In the genomic region with DNA sequence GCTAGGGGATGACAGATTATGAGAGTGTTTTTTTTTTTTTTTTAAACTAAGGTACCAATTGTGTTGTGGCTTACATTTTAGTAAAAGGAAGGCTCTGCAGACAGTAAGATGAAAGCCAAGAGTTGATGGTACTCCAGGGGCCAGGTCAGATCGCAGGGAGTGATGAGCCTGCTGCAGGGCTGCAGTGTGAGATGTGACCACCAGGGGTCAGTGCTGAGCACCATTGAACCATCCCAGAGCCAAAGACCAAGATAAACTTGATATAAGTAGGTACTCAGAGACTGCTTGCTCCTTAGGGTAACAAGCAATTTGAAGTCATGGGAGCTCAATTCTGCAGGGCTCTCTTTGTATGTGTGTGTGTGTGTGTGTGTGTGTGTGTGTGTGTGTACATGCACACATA, we compare ENCODE assay signal across 9 mouse cellular contexts. TPM values are rescaled to one million over a fixed set of nuclear protein-coding genes. Genes with fewer than 3 reads are reported as not detected.
DNase-seq lines count a peak whose midpoint lies in the region; ATAC-seq and TF ChIP-seq lines count a peak whose summit lies in the region.
"Had no signal": no experiment of that assay in that cellular context is flagged by ENCODE, and none has a peak within 500 bp of the region (broad histone marks: within the 10 kb centered on the region; RNA-seq: fewer than 3 reads in every experiment).

No protein-coding gene starts in this region.

- 53% methylated on average over 1 of the region's 1 CpGs for WGBS in hindbrain, embryonic 11.5 days
- 18% methylated on average over 1 of the region's 1 CpGs for WGBS in hindbrain, embryonic 13.5 days
- WGBS in embryonic facial prominence, embryonic 14.5 days, result 18% methylated on average over 1 of the region's 1 CpGs
- 50% methylated on average over 1 of the region's 1 CpGs for WGBS in neural tube, embryonic 11.5 days

- no peak overlapping the region for H3K4me3 ChIP-seq in hindbrain, embryonic 11.5 days (ENCODE audit: low read depth, low read length)
- no peak overlapping the region for H3K4me3 ChIP-seq in hindbrain, embryonic 13.5 days
- no peak overlapping the region for H3K4me3 ChIP-seq in E14TG2a.4 (replicated peaks; ENCODE audit: low read length)
- no peak overlapping the region for H3K4me3 ChIP-seq in embryonic facial prominence, embryonic 14.5 days (ENCODE audit: low read depth, low read length)
- no peak overlapping the region for H3K4me3 ChIP-seq in neural tube, embryonic 11.5 days (ENCODE audit: low read depth, low read length)
- H3K4me3 ChIP-seq: erythroblast, embryonic 14.5 days had no signal

- H3K27me3 ChIP-seq in hindbrain, embryonic 11.5 days (ENCODE audit: control insufficient read depth, insufficient read depth, low read length), result no peaks in the 10 kb centered on the region
- H3K27me3 ChIP-seq in hindbrain, embryonic 13.5 days, result no peaks in the 10 kb centered on the region
- H3K27me3 ChIP-seq in E14TG2a.4 (ENCODE audit: insufficient read depth, low read length), result no peaks in the 10 kb centered on the region
- no peaks in the 10 kb centered on the region for H3K27me3 ChIP-seq in embryonic facial prominence, embryonic 14.5 days (replicated peaks; ENCODE audit: control insufficient read depth, insufficient read depth, low read length)
- no peaks in the 10 kb centered on the region for H3K27me3 ChIP-seq in neural tube, embryonic 11.5 days (ENCODE audit: control insufficient read depth, insufficient read depth, low read length)

- no peaks in the 10 kb centered on the region for H3K4me1 ChIP-seq in hindbrain, embryonic 11.5 days (replicated peaks; ENCODE audit: control insufficient read depth, insufficient read depth, low read length)
- H3K4me1 ChIP-seq in hindbrain, embryonic 13.5 days (replicated peaks), result no peaks in the 10 kb centered on the region
- no peaks in the 10 kb centered on the region for H3K4me1 ChIP-seq in E14TG2a.4 (replicated peaks; ENCODE audit: low read depth, low read length)
- no peaks in the 10 kb centered on the region for H3K4me1 ChIP-seq in embryonic facial prominence, embryonic 14.5 days (ENCODE audit: control insufficient read depth, insufficient read depth, low read length)
- H3K4me1 ChIP-seq in neural tube, embryonic 11.5 days (ENCODE audit: control insufficient read depth, insufficient read depth, low read length), result no peaks in the 10 kb centered on the region

- no peak overlapping the region for H3K4me2 ChIP-seq in hindbrain, embryonic 11.5 days (replicated peaks; ENCODE audit: low read depth, low read length)
- no peak overlapping the region for H3K4me2 ChIP-seq in hindbrain, embryonic 13.5 days
- no peak overlapping the region for H3K4me2 ChIP-seq in embryonic facial prominence, embryonic 14.5 days (ENCODE audit: low read depth, low read length)
- no peak overlapping the region for H3K4me2 ChIP-seq in neural tube, embryonic 11.5 days (ENCODE audit: low read depth)

- H3K27ac ChIP-seq in hindbrain, embryonic 11.5 days (ENCODE audit: low read depth, low read length), result no peak overlapping the region
- H3K27ac ChIP-seq in hindbrain, embryonic 13.5 days, result no peak overlapping the region
- no peak overlapping the region for H3K27ac ChIP-seq in embryonic facial prominence, embryonic 14.5 days (replicated peaks; ENCODE audit: low read depth, low read length)
- H3K27ac ChIP-seq in neural tube, embryonic 11.5 days (ENCODE audit: low read depth, low read length), result no peak overlapping the region

- peak; percentile 77 for DNase-seq in hindbrain, embryonic 11.5 days (ENCODE audit: low spot score)
- peak; percentile 15 to 25 for DNase-seq in adrenal gland, postnatal 4 days (ENCODE audit: low spot score in 2 of 2)
- DNase-seq in embryonic facial prominence, embryonic 14.5 days (ENCODE audit: low spot score), result peak; percentile 8
- peak; percentile 29 to 38 for DNase-seq in layer of hippocampus, postnatal 36 days
- DNase-seq in neural tube, embryonic 11.5 days (ENCODE audit: low spot score), result peak; percentile 59

- ATAC-seq in hindbrain, embryonic 11.5 days (ENCODE audit: low FRiP score), result no peak
- no peak for ATAC-seq in hindbrain, embryonic 13.5 days (ENCODE audit: low FRiP score)
- no peak for ATAC-seq in embryonic facial prominence, embryonic 14.5 days (ENCODE audit: low read depth)
- ATAC-seq in neural tube, embryonic 11.5 days (ENCODE audit: insufficient read depth, low FRiP score, low TSS enrichment), result no peak
- ATAC-seq in activated CD4-positive, CD25-positive, alpha-beta regulatory T cell, adult 4 months, result no peak

- H3K9me3 ChIP-seq in hindbrain, embryonic 11.5 days (ENCODE audit: control insufficient read depth, low read length), result no peaks in the 10 kb centered on the region
- no peaks in the 10 kb centered on the region for H3K9me3 ChIP-seq in hindbrain, embryonic 13.5 days
- peaks cover 20% of the 10 kb centered on the region for H3K9me3 ChIP-seq in E14TG2a.4 (ENCODE audit: low read length)
- 0 out of 2 replicates have a peak, but pooled peaks cover 8% of the 10 kb centered on the region for H3K9me3 ChIP-seq in embryonic facial prominence, embryonic 14.5 days (ENCODE audit: control insufficient read depth, low read length)
- H3K9me3 ChIP-seq in neural tube, embryonic 11.5 days (ENCODE audit: control insufficient read depth, low read length), result peaks cover 4% of the 10 kb centered on the region; the same call in 1 of the 2 replicates

- no peaks in the 10 kb centered on the region for H3K36me3 ChIP-seq in hindbrain, embryonic 11.5 days (ENCODE audit: control insufficient read depth, insufficient read depth, low read length)
- H3K36me3 ChIP-seq in hindbrain, embryonic 13.5 days, result no peaks in the 10 kb centered on the region
- H3K36me3 ChIP-seq in E14TG2a.4 (ENCODE audit: insufficient read depth, low read length), result no peaks in the 10 kb centered on the region
- no peaks in the 10 kb centered on the region for H3K36me3 ChIP-seq in embryonic facial prominence, embryonic 14.5 days (ENCODE audit: control insufficient read depth, insufficient read depth, low read length)
- no peaks in the 10 kb centered on the region for H3K36me3 ChIP-seq in neural tube, embryonic 11.5 days (ENCODE audit: control insufficient read depth, insufficient read depth, low read length)

- H3K9ac ChIP-seq in hindbrain, embryonic 11.5 days (ENCODE audit: low read depth, low read length), result no peak overlapping the region
- no peak overlapping the region for H3K9ac ChIP-seq in hindbrain, embryonic 13.5 days
- no peak overlapping the region for H3K9ac ChIP-seq in embryonic facial prominence, embryonic 14.5 days (ENCODE audit: low read depth, low read length)
- no peak overlapping the region for H3K9ac ChIP-seq in neural tube, embryonic 11.5 days (ENCODE audit: low read length)

- TF ChIP-seq CTCF in E14TG2a.4 (conservative IDR thresholded peaks at IDR 0.05; ENCODE audit: low read length), result peak; percentile 95

RNA-seq across cellular contexts. Expression of a gene that starts 20.8 kb away (rescaled TPM):
- not detected in 2 replicates for polyA plus RNA-seq in hindbrain, embryonic 11.5 days (2014; fragmentation: Nextera tagmentation; extraction: Ambion mirVana)
- not detected in 2 replicates for polyA plus RNA-seq in hindbrain, embryonic 13.5 days (2015; fragmentation: Nextera tagmentation; extraction: Ambion mirVana)
- total RNA-seq in adrenal gland, postnatal 4 days (2021), result not detected
- not detected in 2 replicates for polyA plus RNA-seq in embryonic facial prominence, embryonic 14.5 days (2014; fragmentation: Nextera tagmentation; extraction: Ambion mirVana)
- 1 to 10 TPM; 1.2 to 3.0 TPM for total RNA-seq in layer of hippocampus, postnatal 36 days (2021)
- not detected in 2 replicates for polyA plus RNA-seq in neural tube, embryonic 11.5 days (2014; fragmentation: Nextera tagmentation; extraction: Ambion mirVana)
- not detected for polyA plus RNA-seq in activated CD4-positive, CD25-positive, alpha-beta regulatory T cell, adult 4 months (2017; shearing (Covaris generic))
- polyA plus RNA-seq: erythroblast, embryonic 14.5 days had no signal

RNA-seq across cellular contexts. Expression of a gene that starts 35.9 kb away (rescaled TPM):
- polyA plus RNA-seq in hindbrain, embryonic 11.5 days (2014; fragmentation: Nextera tagmentation; extraction: Ambion mirVana), result 1.2 and 1.7 TPM in 2 replicates
- polyA plus RNA-seq in hindbrain, embryonic 13.5 days (2015; fragmentation: Nextera tagmentation; extraction: Ambion mirVana), result 10.0 and 10.1 TPM in 2 replicates
- total RNA-seq in adrenal gland, postnatal 4 days (2021), result 10 to 100 TPM; 46.1 to 47.0 TPM
- 1.3 and 2.2 TPM in 2 replicates for polyA plus RNA-seq in embryonic facial prominence, embryonic 14.5 days (2014; fragmentation: Nextera tagmentation; extraction: Ambion mirVana)
- total RNA-seq in layer of hippocampus, postnatal 36 days (2021), result 100 to 1,000 TPM; 135 to 142 TPM
- 0.41 and 0.74 TPM in 2 replicates for polyA plus RNA-seq in neural tube, embryonic 11.5 days (2014; fragmentation: Nextera tagmentation; extraction: Ambion mirVana)
- polyA plus RNA-seq in activated CD4-positive, CD25-positive, alpha-beta regulatory T cell, adult 4 months (2017; shearing (Covaris generic)), result not detected

Comparison
In these comparisons a context has a peak if more than half of its experiments do, and no peak if none do; other contexts are left out.
1. DNase-seq: peak in every context shown above with its lines; median percentile 77 in hindbrain, embryonic 11.5 days; 59 in neural tube, embryonic 11.5 days; 34 in layer of hippocampus, postnatal 36 days; 20 in adrenal gland, postnatal 4 days; 8 in embryonic facial prominence, embryonic 14.5 days.